Mouse (Mus musculus) heart, postnatal 36 days (tissue): ENCODE results near the gene Cnbp. TPM values are rescaled to one million over a fixed set of nuclear protein-coding genes. Genes with fewer than 3 reads are reported as not detected.
A peak's percentile ranks its signal among the peaks of the same experiment; 100 is the strongest.

Experiments
- DNase-seq, 2 experiments: peaks; one replicate each; pipeline ENCODE4 v3.0.0; 2021 to 2022
- intact Hi-C: fragments of 180-260 bp; cut with DNase I; formaldehyde crosslinking; loops from one replicate; pipeline ENCODE4 v1.15.1; 2025
- total RNA-seq, 2 experiments: library from RNA; stranded (reverse); gene quantifications; 2 replicates each; pipeline ENCODE4 v1.2.3; 2021

Cnbp gene
- 100 to 1,000 TPM; 303 to 349 TPM for total RNA-seq

- intact Hi-C loops, result loop anchor here (1.0 to 2.0 kb wide), 3 partner anchors 12 to 40 kb away; partner anchors contain the start of gene Copg1
- DNase-seq, result peak; percentile 96
Measured at GRCm38 (mm10) chr6:87850900-87851614, at the start of gene Cnbp. Gene Cnbp (minus strand): TSS chr6:87851106.

GRCm38 (mm10) chr6:87898028-87898427, 47.1 kb upstream of the Cnbp start:
- no peak for DNase-seq
- intact Hi-C loops, result no loop called here

GRCm38 (mm10) chr6:87893931-87894330, 43.0 kb upstream of the Cnbp start:
- intact Hi-C loops, result no loop called here
- DNase-seq, result no peak

GRCm38 (mm10) chr6:87887594-87888233, 36.8 kb upstream of the Cnbp start, which contains the start of gene Copg1:
Gene Copg1 (plus strand): TSS chr6:87887814.
- intact Hi-C loops, result loop anchor here (2.0 to 5.0 kb wide), 5 partner anchors 37 to 187 kb away; partner anchors contain the start of genes Cnbp and Isy1

GRCm38 (mm10) chr6:87886721-87887120, 35.8 kb upstream of the Cnbp start:
- intact Hi-C loops, result loop anchor here (2.0 to 5.0 kb wide), 5 partner anchors 36 to 188 kb away; partner anchors contain the start of genes Cnbp and Isy1
- DNase-seq, result no peak

More at GRCm38 (mm10) chr6:87887594-87888233, 36.8 kb upstream of the Cnbp start, which contains the start of gene Copg1:
- peak; percentile 100 for DNase-seq

GRCm38 (mm10) chr6:87882816-87883215, 31.9 kb upstream of the Cnbp start:
- intact Hi-C loops, result no loop called here

GRCm38 (mm10) chr6:87882221-87882620, 31.3 kb upstream of the Cnbp start:
- intact Hi-C loops, result no loop called here
- DNase-seq, result no peak

More at GRCm38 (mm10) chr6:87882816-87883215, 31.9 kb upstream of the Cnbp start:
- no peak for DNase-seq

- DNase-seq, result no peak
- intact Hi-C loops, result no loop called here
Measured at GRCm38 (mm10) chr6:87879628-87880027, 28.7 kb upstream of the Cnbp start.

- intact Hi-C loops, result no loop called here
- no peak for DNase-seq
Measured at GRCm38 (mm10) chr6:87879010-87879409, 28.1 kb upstream of the Cnbp start.

GRCm38 (mm10) chr6:87876068-87876643, 25.2 kb upstream of the Cnbp start:
- DNase-seq, result peak; percentile 45 to 54
- intact Hi-C loops, result no loop called here

- DNase-seq, result no peak
- intact Hi-C loops, result no loop called here
Measured at GRCm38 (mm10) chr6:87875562-87875961, 24.7 kb upstream of the Cnbp start.

- intact Hi-C loops, result no loop called here
- peak; percentile 69 to 70 for DNase-seq
Measured at GRCm38 (mm10) chr6:87875083-87875482, 24.2 kb upstream of the Cnbp start.

- no peak for DNase-seq
- intact Hi-C loops, result no loop called here
Measured at GRCm38 (mm10) chr6:87873963-87874362, 23.1 kb upstream of the Cnbp start.

GRCm38 (mm10) chr6:87873104-87873503, 22.2 kb upstream of the Cnbp start:
- intact Hi-C loops, result no loop called here
- peak in 1 of 2 experiments; percentile 24 for DNase-seq

GRCm38 (mm10) chr6:87871240-87871639, 20.3 kb upstream of the Cnbp start:
- intact Hi-C loops, result no loop called here

GRCm38 (mm10) chr6:87870440-87870839, 19.5 kb upstream of the Cnbp start:
- intact Hi-C loops, result no loop called here
- DNase-seq, result no peak

More at GRCm38 (mm10) chr6:87871240-87871639, 20.3 kb upstream of the Cnbp start:
- DNase-seq, result no peak

GRCm38 (mm10) chr6:87868871-87869506, 18.1 kb upstream of the Cnbp start:
- intact Hi-C loops, result no loop called here
- DNase-seq, result peak; percentile 84 to 86

- intact Hi-C loops, result no loop called here
- no peak for DNase-seq
Measured at GRCm38 (mm10) chr6:87867256-87867655, 16.4 kb upstream of the Cnbp start.

- intact Hi-C loops, result no loop called here
- DNase-seq, result no peak
Measured at GRCm38 (mm10) chr6:87866211-87866610, 15.3 kb upstream of the Cnbp start.

- DNase-seq, result no peak
- intact Hi-C loops, result no loop called here
Measured at GRCm38 (mm10) chr6:87857071-87857470, 6.2 kb upstream of the Cnbp start.

- DNase-seq, result no peak
- intact Hi-C loops, result no loop called here
Measured at GRCm38 (mm10) chr6:87853446-87853845, 2.5 kb upstream of the Cnbp start.
